Mouse (Mus musculus) megakaryocyte, embryonic 14.5 days (primary cell): ENCODE measurements at regions not wholly inside any gene's neighbourhood (a gene's known extent, or its start where the extent isn't known, plus 50 kb on each side); places are given as distances from the start of the nearest gene placed in this dataset.

Source experiments
- FLI1 ChIP-seq: IDR thresholded peaks from 2 replicates; pipeline ENCODE4 v1.6.1; 2012; ENCODE audit warnings: low read length, inconsistent platforms, mixed read lengths
- GATA1 ChIP-seq: IDR thresholded peaks from 3 replicates; pipeline ENCODE4 v1.6.1; 2012; ENCODE audit warnings: mixed read lengths, low read length, inconsistent platforms, borderline replicate concordance

- TF ChIP-seq GATA1 (no peak), FLI1 (no peak)
These were observed 267.1 kb downstream of the Nuf2 start for GRCm38 (mm10) chr1:169263984-169264660.
